Mouse (Mus musculus) MEL (cell line): ENCODE measurements around the gene Zbtb22. TPM values are rescaled to one million over a fixed set of nuclear protein-coding genes. Genes with fewer than 3 reads are reported as not detected.
A peak's percentile ranks its signal among the peaks of the same experiment; 100 is the strongest.

Source experiments
- DNase-seq: peaks from one replicate; pipeline ENCODE4 v3.0.0; 2011; ENCODE audit warnings: low read depth, low spot score
- H3K27ac ChIP-seq: 2 replicates; pipeline ENCODE4 v1.5.1; 2012; ENCODE audit warnings: low read depth, mild to moderate bottlenecking, control low read depth, low read length, moderate library complexity; ENCODE audit not compliant: control insufficient read depth
- H3K27me3 ChIP-seq, 2 experiments: fragments of 150-350 bp in 1 of 2; sonication (generic) in 1 of 2; 2 replicates each; pipeline ENCODE4 v1.6.1; 2012; ENCODE audit warnings: low read length in 2 of 2, mild to moderate bottlenecking in 2 of 2, improper control_type of control experiment in 1 of 2, moderate library complexity in 1 of 2; ENCODE audit not compliant: insufficient read depth in 2 of 2, control insufficient read depth in 1 of 2
- H3K36me3 ChIP-seq, 2 experiments: 2 replicates each; pipeline ENCODE4 v1.6.1; 2012 to 2014; ENCODE audit warnings: low read length in 2 of 2, improper control_type of control experiment in 1 of 2, inconsistent platforms in 1 of 2, mild to moderate bottlenecking in 1 of 2; ENCODE audit not compliant: insufficient read depth in 2 of 2, control insufficient read depth in 1 of 2
- H3K4me1 ChIP-seq, 2 experiments: fragments of 150-350 bp in 1 of 2; sonication (generic) in 1 of 2; 2 replicates each; pipeline ENCODE4 v1.6.1; 2012; ENCODE audit warnings: low read length in 2 of 2, improper control_type of control experiment in 1 of 2, mild to moderate bottlenecking in 1 of 2; ENCODE audit not compliant: insufficient read depth in 2 of 2, control insufficient read depth in 1 of 2
- H3K4me3 ChIP-seq, 2 experiments: fragments of 150-350 bp in 1 of 2; sonication (generic) in 1 of 2; 2 replicates each; pipeline ENCODE4 v1.5.1; 2012; ENCODE audit warnings: low read depth in 2 of 2, low read length in 2 of 2, mild to moderate bottlenecking in 2 of 2, moderate library complexity in 2 of 2, control low read depth in 1 of 2, improper control_type of control experiment in 1 of 2; ENCODE audit not compliant: control insufficient read depth in 1 of 2, insufficient read depth in 1 of 2
- H3K79me2 ChIP-seq: 2 replicates; pipeline ENCODE4 v1.6.1; 2012; ENCODE audit warnings: mild to moderate bottlenecking, low read length, moderate library complexity; ENCODE audit not compliant: control insufficient read depth, poor library complexity, insufficient read depth
- H3K9ac ChIP-seq: 2 replicates; pipeline ENCODE4 v1.6.1; 2012; ENCODE audit warnings: low read depth, mild to moderate bottlenecking, control low read depth, low read length, moderate library complexity; ENCODE audit not compliant: control insufficient read depth, poor library complexity, severe bottlenecking
- H3K9me3 ChIP-seq: fragments of 150-350 bp; sonication (generic); replicated peaks from 2 replicates; pipeline ENCODE4 v1.6.1; 2012; ENCODE audit warnings: mild to moderate bottlenecking, low read length, improper control_type of control experiment, moderate library complexity; ENCODE audit not compliant: insufficient read depth
- BHLHE40 ChIP-seq: IDR thresholded peaks from 2 replicates; pipeline ENCODE4 v1.6.1; 2012; ENCODE audit warnings: low read depth, mild to moderate bottlenecking, inconsistent platforms, low read length, improper control_type of control experiment, borderline replicate concordance
- CHD1 ChIP-seq: IDR thresholded peaks from 2 replicates; pipeline ENCODE4 v1.6.1; 2012; ENCODE audit warnings: low read depth, mild to moderate bottlenecking, inconsistent platforms, low read length, improper control_type of control experiment
- CHD2 ChIP-seq: IDR thresholded peaks from 2 replicates; pipeline ENCODE4 v1.6.1; 2011; ENCODE audit warnings: low read length, improper control_type of control experiment
- CTCF ChIP-seq, 3 experiments: IDR thresholded peaks in 2 of 3; conservative IDR thresholded peaks in 1 of 3; 2 replicates each; pipeline ENCODE4 v1.5.1; 2011 to 2012; ENCODE audit warnings: low read length in 3 of 3, low read depth in 2 of 3, mild to moderate bottlenecking in 2 of 3, improper control_type of control experiment in 1 of 3, inconsistent platforms in 1 of 3, mixed read lengths in 1 of 3, moderate library complexity in 1 of 3; ENCODE audit not compliant: control insufficient read depth in 1 of 3, insufficient read depth in 1 of 3, poor library complexity in 1 of 3, severe bottlenecking in 1 of 3
- E2F4 ChIP-seq: IDR thresholded peaks from 2 replicates; pipeline ENCODE4 v1.6.1; 2011; ENCODE audit warnings: low read depth, low read length, improper control_type of control experiment, borderline replicate concordance
- ELF1 ChIP-seq: IDR thresholded peaks from 2 replicates; pipeline ENCODE4 v1.6.1; 2014; ENCODE audit warnings: low read depth, mild to moderate bottlenecking, inconsistent platforms, low read length, improper control_type of control experiment, moderate library complexity
- EP300 ChIP-seq, 2 experiments: IDR thresholded peaks; 2 replicates each; pipeline ENCODE4 v1.6.1; 2011; ENCODE audit warnings: improper control_type of control experiment in 2 of 2, low read length in 2 of 2, low read depth in 1 of 2, mild to moderate bottlenecking in 1 of 2
- GABPA ChIP-seq: IDR thresholded peaks from 2 replicates; pipeline ENCODE4 v1.6.1; 2012; ENCODE audit warnings: low read depth, mild to moderate bottlenecking, inconsistent platforms, low read length, improper control_type of control experiment, moderate library complexity
- GATA1 ChIP-seq: IDR thresholded peaks from 2 replicates; pipeline ENCODE4 v1.6.1; 2011; ENCODE audit warnings: low read depth, low read length, improper control_type of control experiment
- HCFC1 ChIP-seq: IDR thresholded peaks from 2 replicates; pipeline ENCODE4 v1.6.1; 2012; ENCODE audit warnings: low read depth, mild to moderate bottlenecking, inconsistent platforms, low read length, improper control_type of control experiment, moderate library complexity
- JUND ChIP-seq: IDR thresholded peaks from 2 replicates; pipeline ENCODE4 v1.6.1; 2011; ENCODE audit warnings: low read depth, mild to moderate bottlenecking, improper control_type of control experiment, low read length
- KAT2A ChIP-seq: conservative IDR thresholded peaks from 2 replicates; pipeline ENCODE4 v1.6.1; 2012; ENCODE audit warnings: low read depth, low read length, improper control_type of control experiment, inconsistent platforms
- MAFK ChIP-seq: IDR thresholded peaks from 2 replicates; pipeline ENCODE4 v1.6.1; 2011; ENCODE audit warnings: low read depth, mild to moderate bottlenecking, low read length, improper control_type of control experiment, borderline replicate concordance
- MAX ChIP-seq: IDR thresholded peaks from 2 replicates; pipeline ENCODE4 v1.6.1; 2011; ENCODE audit warnings: low read length, improper control_type of control experiment
- MAZ ChIP-seq: IDR thresholded peaks from 2 replicates; pipeline ENCODE4 v1.6.1; 2012; ENCODE audit warnings: low read depth, mild to moderate bottlenecking, inconsistent platforms, low read length, improper control_type of control experiment
- MEF2A ChIP-seq: IDR thresholded peaks from 2 replicates; pipeline ENCODE4 v1.6.1; 2014; ENCODE audit warnings: low read depth, mild to moderate bottlenecking, inconsistent platforms, low read length, improper control_type of control experiment; ENCODE audit not compliant: poor library complexity, insufficient replicate concordance, severe bottlenecking; ENCODE audit errors: extremely low read depth
- MXI1 ChIP-seq: IDR thresholded peaks from 2 replicates; pipeline ENCODE4 v1.6.1; 2011; ENCODE audit warnings: mild to moderate bottlenecking, low read depth, low read length, improper control_type of control experiment
- MYB ChIP-seq: IDR thresholded peaks from 2 replicates; pipeline ENCODE4 v1.6.1; 2011; ENCODE audit warnings: mild to moderate bottlenecking, low read depth, low read length, improper control_type of control experiment
- MYC ChIP-seq: IDR thresholded peaks from 2 replicates; pipeline ENCODE4 v1.6.1; 2011; ENCODE audit warnings: low read depth, mild to moderate bottlenecking, low read length, improper control_type of control experiment, moderate library complexity
- NELFE ChIP-seq: IDR thresholded peaks from 2 replicates; pipeline ENCODE4 v1.6.1; 2011; ENCODE audit warnings: low read depth, low read length, improper control_type of control experiment
- NRF1 ChIP-seq: IDR thresholded peaks from 2 replicates; pipeline ENCODE4 v1.6.1; 2014; ENCODE audit warnings: low read depth, mild to moderate bottlenecking, inconsistent platforms, low read length, improper control_type of control experiment, moderate library complexity; ENCODE audit not compliant: poor library complexity, insufficient read depth, severe bottlenecking
- POLR2AphosphoS5 ChIP-seq: IDR thresholded peaks from 2 replicates; pipeline ENCODE4 v1.6.1; 2012; ENCODE audit warnings: low read depth, borderline replicate concordance, mild to moderate bottlenecking, inconsistent platforms, low read length, moderate library complexity, mixed read lengths
- RAD21 ChIP-seq: IDR thresholded peaks from 2 replicates; pipeline ENCODE4 v1.6.1; 2011; ENCODE audit warnings: mild to moderate bottlenecking, low read depth, low read length, improper control_type of control experiment
- RCOR1 ChIP-seq: IDR thresholded peaks from 2 replicates; pipeline ENCODE4 v1.6.1; 2012; ENCODE audit warnings: low read depth, mild to moderate bottlenecking, inconsistent platforms, low read length, improper control_type of control experiment
- SIN3A ChIP-seq: IDR thresholded peaks from 2 replicates; pipeline ENCODE4 v1.6.1; 2012; ENCODE audit warnings: low read length, improper control_type of control experiment, inconsistent platforms
- SMC3 ChIP-seq: IDR thresholded peaks from 2 replicates; pipeline ENCODE4 v1.6.1; 2011; ENCODE audit warnings: low read depth, low read length, improper control_type of control experiment
- TAL1 ChIP-seq: IDR thresholded peaks from 2 replicates; pipeline ENCODE4 v1.6.1; 2012; ENCODE audit warnings: mild to moderate bottlenecking, inconsistent platforms, low read length, moderate library complexity, mixed read lengths
- TBP ChIP-seq: IDR thresholded peaks from 2 replicates; pipeline ENCODE4 v1.8.0; 2011; ENCODE audit warnings: low read depth, low read length, improper control_type of control experiment
- TCF12 ChIP-seq: IDR thresholded peaks from 2 replicates; pipeline ENCODE4 v1.6.1; 2014; ENCODE audit warnings: low read depth, mild to moderate bottlenecking, inconsistent platforms, low read length, improper control_type of control experiment, moderate library complexity
- UBTF ChIP-seq: IDR thresholded peaks from 2 replicates; pipeline ENCODE4 v1.6.1; 2012; ENCODE audit warnings: low read depth, mild to moderate bottlenecking, inconsistent platforms, low read length, improper control_type of control experiment, moderate library complexity, borderline replicate concordance; ENCODE audit not compliant: insufficient read depth
- USF1 ChIP-seq: IDR thresholded peaks from 2 replicates; pipeline ENCODE4 v1.6.1; 2014; ENCODE audit warnings: low read depth, mild to moderate bottlenecking, inconsistent platforms, low read length, improper control_type of control experiment, moderate library complexity
- USF2 ChIP-seq, 2 experiments: IDR thresholded peaks; 2 replicates each; pipeline ENCODE4 v1.6.1; 2011 to 2012; ENCODE audit warnings: improper control_type of control experiment in 2 of 2, low read length in 2 of 2, borderline replicate concordance in 1 of 2, inconsistent platforms in 1 of 2, low read depth in 1 of 2, mild to moderate bottlenecking in 1 of 2; ENCODE audit not compliant: insufficient read depth in 1 of 2
- ZC3H11A ChIP-seq: IDR thresholded peaks from 2 replicates; pipeline ENCODE4 v1.6.1; 2012; ENCODE audit warnings: low read depth, mild to moderate bottlenecking, inconsistent platforms, low read length, improper control_type of control experiment
- ZKSCAN1 ChIP-seq: IDR thresholded peaks from 2 replicates; pipeline ENCODE4 v1.6.1; 2012; ENCODE audit warnings: low read depth, mild to moderate bottlenecking, inconsistent platforms, low read length, improper control_type of control experiment, moderate library complexity
- ZMIZ1 ChIP-seq: IDR thresholded peaks from 2 replicates; pipeline ENCODE4 v1.6.1; 2012; ENCODE audit warnings: low read depth, mild to moderate bottlenecking, inconsistent platforms, low read length, improper control_type of control experiment, moderate library complexity
- ZNF384 ChIP-seq: IDR thresholded peaks from 2 replicates; pipeline ENCODE4 v1.6.1; 2012; ENCODE audit warnings: low read depth, mild to moderate bottlenecking, inconsistent platforms, low read length, improper control_type of control experiment
- polyA plus RNA-seq, 2 experiments: library from polyadenylated mRNA; stranded (reverse) in 1 of 2; unstranded in 1 of 2; fragments of >175 nt in 1 of 2; fragments of >200 nt in 1 of 2; gene quantifications; 2 replicates each; pipeline versions ENCODE4 v1.2.1 to v1.2.4; 2012; ENCODE audit warnings: low replicate concordance in 2 of 2, low read depth in 1 of 2; ENCODE audit not compliant: insufficient read length in 2 of 2, insufficient read depth in 1 of 2, missing spikeins in 1 of 2
- total RNA-seq: library from RNA; depleted of rRNA; stranded (reverse); fragments of 300-350 nt; gene quantifications from 2 replicates; pipeline ENCODE4 v1.2.3, GENCODE M21; 2012

The Zbtb22 gene
- total and polyA plus RNA-seq, 3 experiments = 18.6 to 30.0 TPM; not detected in 1

- Histone ChIP-seq H3K27ac (peak overlapping the region; percentile 76), H3K9me3 (no peaks in the 10 kb centered on the region), H3K4me1 (peaks cover 13 to 32% of the 10 kb centered on the region in 2 experiments), H3K4me3 (peak overlapping the region; percentile 28 to 36), H3K27me3 (no peaks in the 10 kb centered on the region), H3K9ac (peak overlapping the region; percentile 58), H3K36me3 (peaks cover 0 to 14% of the 10 kb centered on the region in 2 experiments; a peak in 2 of 4 replicates), H3K79me2 (no peaks in the 10 kb centered on the region)
- peak; percentile 91 for DNase-seq
- TF ChIP-seq ZKSCAN1 (no peak), POLR2AphosphoS5 (no peak), EP300 (IDR thresholded peaks at IDR 0.05; ENCODE audit: low read depth in 1 of 2, low read length in 2 of 2) (no peak), TAL1 (no peak), NRF1 (no peak), ZMIZ1 (no peak), ZNF384 (peak; percentile 93), SIN3A (peak; percentile 89; the same call in 1 of the 2 replicates), JUND (no peak), ZC3H11A (peak; percentile 79), MYB (no peak), CTCF (IDR thresholded peaks at IDR 0.05 in 2 of 3, conservative IDR thresholded peaks at IDR 0.05 in 1 of 3; ENCODE audit: control insufficient read depth in 1 of 3, insufficient read depth in 1 of 3, low read depth in 2 of 3, low read length in 3 of 3, poor library complexity in 1 of 3, severe bottlenecking in 1 of 3) (peak; percentile 64 to 84 (median 68)), E2F4 (no peak), MEF2A (no peak), MXI1 (peak; percentile 87), USF2 (IDR thresholded peaks at IDR 0.05; ENCODE audit: borderline replicate concordance in 1 of 2, insufficient read depth in 1 of 2, low read depth in 1 of 2, low read length in 2 of 2) (no peak), HCFC1 (peak; percentile 54), RCOR1 (no peak), USF1 (peak; percentile 42; the same call in 1 of the 2 replicates), NELFE (no peak), TCF12 (no peak), SMC3 (peak; percentile 79), UBTF (no peak), ELF1 (no peak), BHLHE40 (no peak), KAT2A (no peak), GATA1 (peak; percentile 69), CHD1 (no peak), MAX (peak; percentile 64; the same call in 1 of the 2 replicates), GABPA (no peak), RAD21 (peak; percentile 81), TBP (no peak), MYC (peak; percentile 98), MAZ (no peak), MAFK (no peak), CHD2 (no peak)
Measured at GRCm38 (mm10) chr17:33897114-33897794, 18.4 kb upstream of the Zbtb22 start.
